Mouse (Mus musculus) embryonic fibroblast, embryonic 13.5 days (primary cell): ENCODE measurements at regions not wholly inside any gene's neighbourhood (a gene's known extent, or its start where the extent isn't known, plus 50 kb on each side); places are given as distances from the start of the nearest gene placed in this dataset.

Experiments
- CTCF ChIP-seq: IDR thresholded peaks from 2 replicates; pipeline ENCODE4 v1.5.1; 2011; ENCODE audit warnings: mild to moderate bottlenecking, control low read depth, low read length, moderate library complexity, borderline replicate concordance; ENCODE audit not compliant: insufficient read depth
- POLR2A ChIP-seq: IDR thresholded peaks from 2 replicates; pipeline ENCODE4 v1.6.1; 2011; ENCODE audit warnings: low read depth, mild to moderate bottlenecking, control low read depth, low read length, moderate library complexity

- TF ChIP-seq POLR2A (no peak; the same call in 1 of the 2 replicates), CTCF (no peak)
These were observed 101.4 kb upstream of the Klf3 start for GRCm38 (mm10) chr5:64701780-64702231.
